Mouse (Mus musculus) heart, postnatal 0 days (tissue): ENCODE data around the gene Rpl37. TPM values are rescaled to one million over a fixed set of nuclear protein-coding genes. Genes with fewer than 3 reads are reported as not detected.

Experiments
- ATAC-seq: fragments of 200-750 bp; cut with Nextera tagmentation; 2 replicates; pipeline ENCODE4 v1.8.0; 2017; ENCODE audit warnings: low read depth, moderate number of reproducible peaks, moderate library complexity; ENCODE audit not compliant: insufficient read depth
- DNase-seq: peaks from one replicate; pipeline ENCODE4 v3.0.0-alpha.2; 2016; ENCODE audit warnings: low spot score
- H3K27ac ChIP-seq: fragments of 300-500 bp; sonication (generic); 2 replicates; pipeline ENCODE4 v1.5.1; 2014; ENCODE audit warnings: low read depth, mild to moderate bottlenecking
- H3K27me3 ChIP-seq: fragments of 300-500 bp; sonication (generic); 2 replicates; pipeline ENCODE4 v1.6.1; 2014; ENCODE audit warnings: low read length, mixed read lengths; ENCODE audit not compliant: control insufficient read depth, insufficient read depth
- H3K36me3 ChIP-seq: fragments of 300-500 bp; sonication (generic); replicated peaks from 2 replicates; pipeline ENCODE4 v1.6.1; 2014; ENCODE audit warnings: low read length, mixed read lengths; ENCODE audit not compliant: control insufficient read depth, insufficient read depth
- H3K4me1 ChIP-seq: fragments of 300-500 bp; sonication (generic); 2 replicates; pipeline ENCODE4 v1.6.1; 2014; ENCODE audit warnings: antibody characterized with exemption; ENCODE audit not compliant: control insufficient read depth, insufficient read depth
- H3K4me2 ChIP-seq: fragments of 300-500 bp; sonication (generic); 2 replicates; pipeline ENCODE4 v1.6.1; 2014; ENCODE audit warnings: low read depth, mild to moderate bottlenecking, low read length, moderate library complexity
- H3K4me3 ChIP-seq: fragments of 300-500 bp; sonication (generic); 2 replicates; pipeline ENCODE4 v1.5.1; 2014; ENCODE audit warnings: low read depth, low read length
- H3K9ac ChIP-seq: fragments of 300-500 bp; sonication (generic); replicated peaks from 2 replicates; pipeline ENCODE4 v1.6.1; 2014; ENCODE audit warnings: low read depth, low read length, mixed read lengths
- H3K9me3 ChIP-seq: fragments of 300-500 bp; sonication (generic); replicated peaks from 2 replicates; pipeline ENCODE4 v1.6.1; 2016; ENCODE audit warnings: low read length; ENCODE audit not compliant: control insufficient read depth
- CTCF ChIP-seq: IDR thresholded peaks from 2 replicates; pipeline ENCODE4 v1.5.1; 2016; ENCODE audit warnings: antibody characterized with exemption, control low read depth, low read depth
- EP300 ChIP-seq: IDR thresholded peaks from 2 replicates; pipeline ENCODE4 v1.6.1; 2016; ENCODE audit warnings: antibody characterized with exemption, low read depth
- WGBS: fragments of 180-500 bp; shearing (Covaris S2); extraction: QIAGEN DNeasy Blood & Tissue Kit; methylation state at CpG from one replicate; pipeline ENCODE4 v1.1.7; 2014; 5-methylcytosine and 5-hydroxymethylcytosine counted together
- polyA plus RNA-seq: library from polyadenylated mRNA; unstranded; fragments of >200 nt; fragmentation: Nextera tagmentation; extraction: Ambion mirVana; gene quantifications from 2 replicates; pipeline ENCODE4 v1.2.1, GENCODE M21; 2015
- total RNA-seq: library from RNA; depleted of rRNA; stranded (reverse); fragments of >200 nt; gene quantifications from 2 replicates; pipeline ENCODE4 v1.2.3, GENCODE M21; 2014; ENCODE audit warnings: low replicate concordance

The Rpl37 gene
- total and polyA plus RNA-seq, 2 experiments from 2014 or later = 164 to 374 TPM

GRCm38 (mm10) chr15:5149187-5149586, 32.7 kb downstream of the Rpl37 start:
- ATAC-seq = no peak
- Histone ChIP-seq H3K9ac (no peak overlapping the region), H3K27ac (no peak overlapping the region), H3K9me3 (no peaks in the 10 kb centered on the region), H3K4me2 (no peak overlapping the region), H3K4me3 (no peak overlapping the region), H3K27me3 (no peaks in the 10 kb centered on the region), H3K36me3 (no peaks in the 10 kb centered on the region), H3K4me1 (peaks cover 9% of the 10 kb centered on the region)
- no peak for DNase-seq
- 80% methylated on average over 4 of the region's 4 CpGs for WGBS
- no peak for TF ChIP-seq CTCF
- no peak for TF ChIP-seq EP300

GRCm38 (mm10) chr15:5152171-5152570, 35.7 kb downstream of the Rpl37 start:
- WGBS = 86% methylated on average over 6 of the region's 6 CpGs

GRCm38 (mm10) chr15:5154621-5155020, 38.2 kb downstream of the Rpl37 start:
- DNase-seq = no peak
- Histone ChIP-seq H3K27ac (no peak overlapping the region), H3K27me3 (no peaks in the 10 kb centered on the region), H3K9ac (no peak overlapping the region), H3K4me2 (no peak overlapping the region), H3K4me3 (no peak overlapping the region), H3K4me1 (peaks cover 8% of the 10 kb centered on the region; the same call in 1 of the 2 replicates), H3K9me3 (no peaks in the 10 kb centered on the region), H3K36me3 (no peaks in the 10 kb centered on the region)
- TF ChIP-seq EP300 (no peak), CTCF (no peak)
- ATAC-seq = no peak
- 52% methylated on average over 9 of the region's 9 CpGs for WGBS

More at GRCm38 (mm10) chr15:5152171-5152570, 35.7 kb downstream of the Rpl37 start:
- TF ChIP-seq EP300 (no peak), CTCF (no peak)
- no peak overlapping the region for H3K27ac ChIP-seq
- DNase-seq (no peak), ATAC-seq (no peak)
- no peaks in the 10 kb centered on the region for H3K27me3 ChIP-seq
- H3K4me2 ChIP-seq = no peak overlapping the region
- H3K36me3 ChIP-seq = no peaks in the 10 kb centered on the region
- H3K4me1 ChIP-seq = peaks cover 2% of the 10 kb centered on the region; the same call in 1 of the 2 replicates
- no peak overlapping the region for H3K9ac ChIP-seq
- H3K4me3 ChIP-seq = no peak overlapping the region
- no peaks in the 10 kb centered on the region for H3K9me3 ChIP-seq

- no peak overlapping the region for H3K27ac ChIP-seq
Observed at GRCm38 (mm10) chr15:5155093-5155492, 38.6 kb downstream of the Rpl37 start.

GRCm38 (mm10) chr15:5156355-5156754, 39.9 kb downstream of the Rpl37 start:
- no peaks in the 10 kb centered on the region for H3K9me3 ChIP-seq
- H3K27ac ChIP-seq = no peak overlapping the region
- no peak for ATAC-seq
- no peaks in the 10 kb centered on the region for H3K27me3 ChIP-seq
- peaks cover 8% of the 10 kb centered on the region; the same call in 1 of the 2 replicates for H3K4me1 ChIP-seq
- WGBS = 79% methylated on average over 4 of the region's 4 CpGs
- no peak overlapping the region for H3K4me2 ChIP-seq
- no peak overlapping the region for H3K4me3 ChIP-seq
- no peak for TF ChIP-seq CTCF
- no peak for TF ChIP-seq EP300
- DNase-seq = no peak
- no peaks in the 10 kb centered on the region; the same call in 1 of the 2 replicates for H3K36me3 ChIP-seq
- H3K9ac ChIP-seq = no peak overlapping the region

More at GRCm38 (mm10) chr15:5155093-5155492, 38.6 kb downstream of the Rpl37 start:
- DNase-seq (no peak), ATAC-seq (no peak)
- Histone ChIP-seq H3K27me3 (no peaks in the 10 kb centered on the region), H3K4me1 (peaks cover 8% of the 10 kb centered on the region; the same call in 1 of the 2 replicates), H3K9me3 (no peaks in the 10 kb centered on the region), H3K36me3 (no peaks in the 10 kb centered on the region), H3K9ac (no peak overlapping the region), H3K4me3 (no peak overlapping the region), H3K4me2 (no peak overlapping the region)
- 74% methylated on average over 5 of the region's 5 CpGs for WGBS
- TF ChIP-seq CTCF = no peak
- no peak for TF ChIP-seq EP300

GRCm38 (mm10) chr15:5157386-5157785, 40.9 kb downstream of the Rpl37 start:
- Histone ChIP-seq H3K4me3 (no peak overlapping the region), H3K4me2 (no peak overlapping the region), H3K9me3 (no peaks in the 10 kb centered on the region), H3K9ac (no peak overlapping the region), H3K27ac (no peak overlapping the region), H3K36me3 (no peaks in the 10 kb centered on the region; the same call in 1 of the 2 replicates), H3K27me3 (no peaks in the 10 kb centered on the region), H3K4me1 (peaks cover 8% of the 10 kb centered on the region; the same call in 1 of the 2 replicates)
- DNase-seq (no peak), ATAC-seq (no peak)
- no peak for TF ChIP-seq EP300
- no peak for TF ChIP-seq CTCF
- 22% methylated on average over 1 of the region's 1 CpGs for WGBS
